Mouse (Mus musculus): ENCODE data around the gene Cnn3. TPM values are rescaled to one million over a fixed set of nuclear protein-coding genes. Genes with fewer than 3 reads are reported as not detected.

Gene Cnn3
- polyA plus RNA-seq, 1 experiment from 2014 or later, result 455 TPM

DNA sequence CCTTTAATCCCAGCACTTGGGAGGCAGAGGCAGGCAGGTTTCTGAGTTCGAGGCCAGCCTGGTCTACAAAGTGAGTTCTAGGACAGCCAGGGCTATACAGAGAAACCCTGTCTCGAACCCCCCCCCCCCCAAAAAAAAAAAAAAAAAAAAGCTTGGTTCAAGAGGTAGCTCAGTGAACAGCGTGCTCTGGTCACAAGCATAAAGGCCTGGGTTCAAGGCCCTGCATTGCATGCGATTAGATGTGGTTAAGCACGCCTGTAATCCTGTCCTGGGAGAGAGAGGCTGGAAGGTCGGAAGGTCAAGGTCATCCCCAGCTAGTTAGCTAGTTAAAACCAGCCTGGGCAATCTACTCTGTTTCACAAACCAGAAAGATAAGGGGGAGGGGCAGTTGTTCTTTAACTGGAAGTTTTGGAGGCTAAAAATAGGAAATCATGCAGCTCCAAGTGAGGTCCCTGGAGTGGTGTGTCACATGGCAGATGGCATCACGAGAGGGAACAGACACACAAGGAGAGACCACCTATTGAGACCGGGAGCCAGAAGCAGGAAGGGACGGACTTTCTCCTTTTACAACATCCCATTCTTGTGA, 7.4 kb upstream of the Cnn3 start:
- Histone ChIP-seq H3K27ac (ENCODE audit: poor library complexity, severe bottlenecking) (0 out of 2 replicates have a peak overlapping the region, but pooled peaks have one; percentile 5), H3K4me2 (no peak overlapping the region), H3K9ac (no peak overlapping the region), H3K9me3 (replicated peaks) (no peaks in the 10 kb centered on the region), H3K36me3 (no peaks in the 10 kb centered on the region), H3K4me1 (replicated peaks) (peaks cover 20% of the 10 kb centered on the region), H3K4me3 (no peak overlapping the region), H3K27me3 (replicated peaks) (no peaks in the 10 kb centered on the region)
- WGBS, result 70% methylated on average over 9 of the region's 9 CpGs
- ATAC-seq (ENCODE audit: insufficient number of reproducible peaks, low FRiP score), result 0 out of 2 replicates have a peak, but pooled peaks have one; percentile 50

DNA sequence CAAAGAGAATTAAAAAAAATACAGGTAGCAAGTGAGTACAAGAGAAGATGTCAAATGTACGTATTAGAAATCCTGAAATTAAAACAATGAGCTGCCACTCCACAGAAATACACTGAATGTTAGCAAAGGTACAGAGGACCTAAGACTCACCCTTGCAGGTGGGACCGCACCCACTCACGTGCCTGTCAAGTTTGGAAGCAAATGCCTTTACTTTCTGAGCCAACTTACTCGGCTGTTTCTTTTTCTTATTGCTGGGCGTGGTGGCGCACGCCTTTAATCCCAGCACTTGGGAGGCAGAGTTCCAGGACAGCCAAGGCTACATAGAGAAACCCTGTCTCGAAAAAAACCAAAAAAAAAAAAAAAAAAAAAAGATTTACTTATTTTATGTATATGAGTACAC, 3.9 kb upstream of the Cnn3 start:
- Histone ChIP-seq H3K36me3 (no peaks in the 10 kb centered on the region), H3K9ac (no peak overlapping the region), H3K4me1 (replicated peaks) (peaks cover 28% of the 10 kb centered on the region), H3K4me2 (no peak overlapping the region), H3K9me3 (replicated peaks) (no peaks in the 10 kb centered on the region), H3K27ac (ENCODE audit: poor library complexity, severe bottlenecking) (no peak overlapping the region), H3K4me3 (no peak overlapping the region), H3K27me3 (replicated peaks) (no peaks in the 10 kb centered on the region)
- 86% methylated on average over 8 of the region's 8 CpGs for WGBS
- no peak for ATAC-seq (ENCODE audit: insufficient number of reproducible peaks, low FRiP score)

DNA sequence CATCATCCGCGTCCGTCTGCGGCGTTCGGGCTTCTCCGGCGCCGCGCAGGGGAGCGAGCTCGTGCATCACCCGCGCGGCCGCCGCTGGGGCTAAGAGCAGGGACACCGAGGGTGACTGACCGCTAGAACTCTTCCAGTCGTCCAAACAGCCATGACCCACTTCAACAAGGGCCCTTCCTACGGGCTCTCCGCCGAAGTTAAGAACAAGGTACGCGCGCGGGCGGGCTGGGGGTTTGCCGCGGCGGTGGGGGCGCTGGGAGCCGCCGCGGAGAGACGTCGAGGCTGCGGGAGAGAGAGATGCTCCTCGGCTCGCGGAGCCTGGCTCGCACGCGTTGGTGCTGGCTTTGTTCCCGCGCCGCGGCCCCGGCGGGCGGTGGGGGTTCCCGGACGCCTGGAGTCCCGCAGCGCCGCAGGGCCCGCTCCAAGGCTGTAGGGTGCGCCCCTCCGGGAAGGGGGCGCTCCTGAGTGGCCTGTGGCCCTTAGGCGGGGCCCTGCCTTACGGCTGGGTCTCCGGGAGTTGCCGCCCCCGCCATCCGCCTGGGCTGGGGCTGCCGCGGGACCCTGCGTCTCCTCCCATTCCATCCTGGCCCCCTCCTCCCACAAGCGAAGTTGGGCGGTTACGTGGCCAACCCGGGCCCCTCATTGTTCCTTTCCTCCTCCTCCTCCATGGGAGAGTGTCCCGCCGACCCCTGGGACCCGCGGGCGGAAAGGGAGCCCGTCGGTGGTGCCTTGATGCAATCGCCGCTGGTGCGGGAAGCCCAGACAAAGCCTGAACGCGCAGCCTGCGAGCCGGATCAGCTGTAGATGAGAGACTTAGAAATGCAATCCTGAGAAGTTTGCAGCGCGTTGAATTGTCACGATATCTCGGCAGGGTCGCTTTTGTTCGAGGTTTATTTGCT, 573 bp downstream of the Cnn3 start:
- no peaks in the 10 kb centered on the region for H3K27me3 ChIP-seq (replicated peaks)
- peak; percentile 85 for ATAC-seq (ENCODE audit: insufficient number of reproducible peaks, low FRiP score)
- H3K9ac ChIP-seq, result peak overlapping the region; percentile 98
- H3K4me2 ChIP-seq, result peak overlapping the region; percentile 81
- H3K9me3 ChIP-seq (replicated peaks), result no peaks in the 10 kb centered on the region
- peaks cover 37% of the 10 kb centered on the region for H3K4me1 ChIP-seq (replicated peaks)
- peak overlapping the region; percentile 97 for H3K4me3 ChIP-seq
- WGBS, result under 1% methylated on average over 93 of the region's 93 CpGs
- H3K27ac ChIP-seq (ENCODE audit: poor library complexity, severe bottlenecking), result peak overlapping the region; percentile 99
- H3K36me3 ChIP-seq, result no peaks in the 10 kb centered on the region

- no peaks in the 10 kb centered on the region for H3K27me3 ChIP-seq (replicated peaks)
- H3K9me3 ChIP-seq (replicated peaks), result no peaks in the 10 kb centered on the region
- peak overlapping the region; percentile 81 for H3K4me2 ChIP-seq
- peak overlapping the region; percentile 98 for H3K9ac ChIP-seq
- H3K27ac ChIP-seq (ENCODE audit: poor library complexity, severe bottlenecking), result peak overlapping the region; percentile 99
- H3K4me1 ChIP-seq (replicated peaks), result peaks cover 43% of the 10 kb centered on the region
- under 1% methylated on average over 13 of the region's 13 CpGs for WGBS
- ATAC-seq (ENCODE audit: insufficient number of reproducible peaks, low FRiP score), result peak; percentile 60
- 0 out of 2 replicates have a peak, but pooled peaks cover under 1% of the 10 kb centered on the region for H3K36me3 ChIP-seq
- H3K4me3 ChIP-seq, result peak overlapping the region; percentile 97
Measured at GRCm38 (mm10) chr3:121427520-121427908, 1.2 kb downstream of the Cnn3 start.

DNA sequence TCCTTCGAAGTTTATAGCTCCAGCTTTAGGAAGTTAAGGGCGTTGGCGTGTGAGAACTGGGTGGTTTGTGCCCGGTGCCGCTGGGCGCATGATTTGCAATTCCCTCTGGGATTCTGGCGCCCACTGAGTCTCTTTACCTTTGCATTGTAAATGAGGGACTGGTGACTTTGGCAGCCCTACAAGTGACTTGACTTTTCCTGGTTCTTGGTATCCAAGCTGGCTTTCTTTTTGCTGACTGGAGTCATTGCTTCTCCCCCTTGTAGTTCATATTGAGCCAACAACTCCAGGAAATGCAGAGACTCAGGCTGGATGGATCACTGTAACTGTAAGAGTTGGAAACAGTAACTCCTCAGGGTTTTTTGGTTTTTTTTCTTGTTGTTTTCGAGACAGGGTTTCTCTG, 1.9 kb downstream of the Cnn3 start:
- no peak for ATAC-seq (ENCODE audit: insufficient number of reproducible peaks, low FRiP score)
- 7% methylated on average over 8 of the region's 8 CpGs for WGBS
- 0 out of 2 replicates have a peak, but pooled peaks cover 3% of the 10 kb centered on the region for H3K36me3 ChIP-seq

GRCm38 (mm10) chr3:121428696-121429259, 2.5 kb downstream of the Cnn3 start:
- Histone ChIP-seq H3K4me1 (replicated peaks) (peaks cover 55% of the 10 kb centered on the region), H3K27ac (ENCODE audit: poor library complexity, severe bottlenecking) (peak overlapping the region; percentile 99), H3K9me3 (replicated peaks) (no peaks in the 10 kb centered on the region), H3K4me2 (peak overlapping the region; percentile 81), H3K4me3 (peak overlapping the region; percentile 97), H3K9ac (peak overlapping the region; percentile 98), H3K27me3 (replicated peaks) (no peaks in the 10 kb centered on the region), H3K36me3 (0 out of 2 replicates have a peak, but pooled peaks cover 3% of the 10 kb centered on the region)
- ATAC-seq (ENCODE audit: insufficient number of reproducible peaks, low FRiP score), result no peak
- 51% methylated on average over 11 of the region's 11 CpGs for WGBS

More for the DNA sequence above, 1.9 kb downstream of the Cnn3 start:
- H3K9me3 ChIP-seq (replicated peaks), result no peaks in the 10 kb centered on the region
- H3K27ac ChIP-seq (ENCODE audit: poor library complexity, severe bottlenecking), result peak overlapping the region; percentile 99
- H3K4me2 ChIP-seq, result peak overlapping the region; percentile 81
- peak overlapping the region; percentile 97 for H3K4me3 ChIP-seq
- no peaks in the 10 kb centered on the region for H3K27me3 ChIP-seq (replicated peaks)
- peak overlapping the region; percentile 98 for H3K9ac ChIP-seq
- H3K4me1 ChIP-seq (replicated peaks), result peaks cover 50% of the 10 kb centered on the region

GRCm38 (mm10) chr3:121429469-121429868, 3.2 kb downstream of the Cnn3 start:
- H3K27ac ChIP-seq (ENCODE audit: poor library complexity, severe bottlenecking), result peak overlapping the region; percentile 48
- H3K9ac ChIP-seq, result 0 out of 2 replicates have a peak overlapping the region, but pooled peaks have one; percentile 26
- peaks cover 62% of the 10 kb centered on the region for H3K4me1 ChIP-seq (replicated peaks)
- no peaks in the 10 kb centered on the region for H3K27me3 ChIP-seq (replicated peaks)
- WGBS, result 32% methylated on average over 3 of the region's 3 CpGs
- 0 out of 2 replicates have a peak, but pooled peaks cover 3% of the 10 kb centered on the region for H3K36me3 ChIP-seq
- no peak for ATAC-seq (ENCODE audit: insufficient number of reproducible peaks, low FRiP score)
- H3K9me3 ChIP-seq (replicated peaks), result no peaks in the 10 kb centered on the region
- H3K4me3 ChIP-seq, result peak overlapping the region; percentile 97
- peak overlapping the region; percentile 81 for H3K4me2 ChIP-seq

GRCm38 (mm10) chr3:121430289-121430936, 4.1 kb downstream of the Cnn3 start:
- 43% methylated on average over 7 of the region's 7 CpGs for WGBS
- ATAC-seq (ENCODE audit: insufficient number of reproducible peaks, low FRiP score), result no peak
- Histone ChIP-seq H3K36me3 (0 out of 2 replicates have a peak, but pooled peaks cover 3% of the 10 kb centered on the region), H3K4me1 (replicated peaks) (peaks cover 66% of the 10 kb centered on the region), H3K4me2 (peak overlapping the region; percentile 81), H3K9me3 (replicated peaks) (no peaks in the 10 kb centered on the region), H3K4me3 (0 out of 2 replicates have a peak overlapping the region, but pooled peaks have one; percentile 2), H3K27me3 (replicated peaks) (no peaks in the 10 kb centered on the region), H3K9ac (no peak overlapping the region), H3K27ac (ENCODE audit: poor library complexity, severe bottlenecking) (peak overlapping the region; percentile 63)

DNA sequence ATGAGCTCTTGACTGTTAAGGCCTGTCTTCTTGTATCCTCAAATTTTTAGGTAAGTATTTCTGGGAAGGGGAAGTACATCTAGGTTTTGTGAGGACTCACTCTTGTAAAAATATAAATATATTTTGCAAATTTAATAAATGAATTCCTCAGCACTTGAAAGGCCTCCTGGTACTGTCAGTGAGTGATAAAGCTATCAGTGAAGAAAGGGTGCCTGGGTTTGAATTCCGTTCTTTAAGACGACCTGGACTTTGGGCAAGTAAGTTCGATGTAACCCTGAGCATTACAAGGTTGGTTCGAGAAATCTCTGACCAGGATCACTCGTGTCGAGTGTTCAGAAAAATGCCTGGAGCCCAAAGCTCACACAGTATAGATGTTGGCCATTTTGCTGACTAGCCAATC, 7.1 kb downstream of the Cnn3 start:
- Histone ChIP-seq H3K4me2 (no peak overlapping the region; the same call in 1 of the 2 replicates), H3K4me3 (no peak overlapping the region)

DNA sequence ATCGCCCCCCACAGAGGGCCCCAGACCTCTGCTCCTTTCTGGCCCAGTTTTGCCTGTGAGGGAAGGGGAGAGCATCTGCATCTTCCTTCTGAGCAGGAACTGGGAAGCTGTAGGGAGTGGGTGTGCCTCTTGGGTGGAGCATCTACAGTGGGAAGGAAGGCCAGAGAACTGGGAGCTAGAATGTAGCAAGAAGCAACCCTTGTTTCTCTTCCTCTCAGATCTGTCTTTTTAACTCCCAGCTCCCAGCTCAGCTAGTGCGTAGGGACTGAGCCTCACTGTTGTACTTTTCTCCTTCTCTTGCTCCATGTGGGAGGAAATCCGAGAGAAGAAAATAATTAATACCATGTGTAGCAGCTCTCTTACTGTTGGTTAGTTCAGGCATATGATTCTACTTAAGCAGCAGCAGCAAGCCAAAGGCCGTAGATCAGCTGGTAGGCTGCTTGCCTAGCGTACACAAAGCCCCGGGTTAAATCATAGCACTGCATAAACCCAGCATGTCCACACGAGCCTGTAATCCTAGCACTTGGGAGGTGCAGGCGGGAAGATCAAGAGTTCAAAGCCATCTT, 7.8 kb downstream of the Cnn3 start:
- H3K4me3 ChIP-seq, result peak overlapping the region; percentile 15; the same call in 1 of the 2 replicates

More for the DNA sequence above, 7.1 kb downstream of the Cnn3 start:
- Histone ChIP-seq H3K9me3 (replicated peaks) (no peaks in the 10 kb centered on the region), H3K36me3 (0 out of 2 replicates have a peak, but pooled peaks cover 9% of the 10 kb centered on the region), H3K4me1 (replicated peaks) (peaks cover 90% of the 10 kb centered on the region), H3K27me3 (replicated peaks) (no peaks in the 10 kb centered on the region), H3K9ac (no peak overlapping the region), H3K27ac (ENCODE audit: poor library complexity, severe bottlenecking) (peak overlapping the region; percentile 46; the same call in 1 of the 2 replicates)
- WGBS, result 57% methylated on average over 6 of the region's 6 CpGs
- no peak for ATAC-seq (ENCODE audit: insufficient number of reproducible peaks, low FRiP score)

More for the DNA sequence above, 7.8 kb downstream of the Cnn3 start:
- ATAC-seq (ENCODE audit: insufficient number of reproducible peaks, low FRiP score), result no peak
- Histone ChIP-seq H3K27me3 (replicated peaks) (no peaks in the 10 kb centered on the region), H3K4me2 (peak overlapping the region; percentile 44), H3K9me3 (replicated peaks) (no peaks in the 10 kb centered on the region), H3K36me3 (0 out of 2 replicates have a peak, but pooled peaks cover 9% of the 10 kb centered on the region), H3K4me1 (replicated peaks) (peaks cover 90% of the 10 kb centered on the region), H3K27ac (ENCODE audit: poor library complexity, severe bottlenecking) (peak overlapping the region; percentile 55), H3K9ac (peak overlapping the region; percentile 28)
- WGBS, result 49% methylated on average over 8 of the region's 8 CpGs
